Mouse (Mus musculus): ENCODE results near the gene Zfp408. TPM values are rescaled to one million over a fixed set of nuclear protein-coding genes. Genes with fewer than 3 reads are reported as not detected.
"Not testable (repeated sequence)": the region's sequence is repeated elsewhere in the genome, so short reads cannot be mapped to it uniquely, and the experiment has no call there.

The Zfp408 gene
- total RNA-seq, 2 experiments from 2014 or later: 3.6 to 7.1 TPM

DNA sequence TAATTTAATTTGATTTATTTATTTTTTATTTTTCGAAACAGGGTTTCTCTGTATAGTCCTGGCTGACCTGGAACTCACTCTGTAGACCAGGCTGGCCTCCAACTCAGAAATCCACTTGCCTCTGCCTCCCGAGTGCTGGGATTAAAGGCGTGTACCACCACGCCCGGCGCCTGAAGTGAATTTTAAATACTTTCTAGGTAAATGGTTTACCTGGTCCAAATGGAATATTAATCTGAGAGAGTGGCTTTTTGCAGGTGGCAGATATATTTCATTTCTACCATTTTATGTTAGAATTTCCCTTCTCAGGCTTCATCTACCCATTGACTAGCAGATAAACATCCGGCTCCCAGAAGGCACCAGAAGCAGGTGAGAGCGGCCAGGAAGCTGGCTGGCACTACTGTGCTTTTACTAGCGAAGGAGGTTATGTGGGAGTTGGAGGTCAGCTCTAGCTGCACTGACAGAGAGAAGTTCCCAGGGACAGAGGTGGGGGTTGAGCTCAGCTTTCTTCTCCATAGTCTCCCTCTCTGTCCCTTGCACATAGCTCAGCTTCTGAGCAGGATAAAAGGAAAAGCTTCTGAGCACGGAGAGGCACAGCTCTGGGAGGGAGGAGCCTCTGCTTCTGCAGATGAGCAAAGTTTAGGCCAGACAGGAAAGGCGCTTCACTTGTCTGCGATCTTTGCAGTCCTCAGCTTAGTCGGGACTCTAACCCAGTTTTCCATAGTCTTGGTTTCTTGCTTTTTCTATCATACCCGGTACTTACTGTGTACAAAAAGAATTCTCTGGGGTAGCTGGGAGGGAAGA lies 2.1 kb upstream of the Zfp408 start:
- no peak for ATAC-seq (ENCODE audit: poor library complexity, severe bottlenecking)

DNA sequence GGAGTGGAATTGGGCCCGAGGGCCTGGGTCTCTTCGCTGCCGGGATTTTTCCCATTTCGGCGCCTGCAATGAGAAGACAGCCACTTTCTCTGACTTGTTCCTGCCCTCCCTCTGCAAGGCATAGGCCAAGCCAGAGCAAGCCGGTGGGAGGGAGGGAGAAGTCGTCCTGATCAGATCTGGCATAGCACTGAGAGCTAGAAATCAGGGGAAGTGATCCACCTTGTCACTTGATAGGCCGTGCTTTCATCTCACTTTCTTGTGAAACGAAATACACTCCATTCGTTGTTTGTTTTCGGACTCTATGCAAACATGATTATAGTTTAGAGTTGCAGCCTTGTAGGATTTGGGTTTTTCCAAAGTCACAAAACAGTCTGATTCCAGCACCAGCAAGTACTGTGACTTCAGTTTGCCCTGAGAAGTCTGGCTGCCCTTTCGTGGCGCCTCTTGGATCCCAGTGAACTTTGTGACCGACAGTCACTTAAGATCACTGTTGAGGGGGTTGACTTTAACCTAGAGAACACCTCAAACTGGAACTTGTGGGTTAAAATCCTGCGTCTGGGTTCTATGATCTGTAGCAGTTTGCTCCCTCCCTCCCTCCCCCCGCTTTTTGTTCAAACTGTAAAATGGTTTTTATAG lies 887 bp upstream of the Zfp408 start:
- peak; percentile 31 for ATAC-seq (ENCODE audit: poor library complexity, severe bottlenecking)

DNA sequence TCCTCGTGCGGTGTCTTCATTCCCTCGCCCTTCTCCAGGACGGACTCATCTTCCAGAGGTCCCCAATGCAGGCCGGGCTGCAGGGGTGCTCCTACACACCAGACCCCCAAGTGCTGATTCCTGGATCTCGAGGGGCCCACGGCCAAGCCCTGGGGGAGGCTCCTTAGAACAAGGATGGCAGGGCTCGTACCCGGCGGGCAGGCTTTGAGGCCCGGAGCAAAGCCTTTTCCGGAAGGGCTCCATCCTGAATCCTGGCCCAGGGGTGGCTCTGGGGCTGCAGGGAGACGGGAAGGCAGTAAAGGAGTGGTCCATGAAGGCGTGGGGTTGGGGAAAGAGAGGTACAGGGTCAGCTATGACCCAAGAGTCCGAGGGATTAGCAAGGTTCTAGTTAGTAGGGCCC lies 439 bp downstream of the Zfp408 start:
- ATAC-seq (ENCODE audit: poor library complexity, severe bottlenecking): no peak

DNA sequence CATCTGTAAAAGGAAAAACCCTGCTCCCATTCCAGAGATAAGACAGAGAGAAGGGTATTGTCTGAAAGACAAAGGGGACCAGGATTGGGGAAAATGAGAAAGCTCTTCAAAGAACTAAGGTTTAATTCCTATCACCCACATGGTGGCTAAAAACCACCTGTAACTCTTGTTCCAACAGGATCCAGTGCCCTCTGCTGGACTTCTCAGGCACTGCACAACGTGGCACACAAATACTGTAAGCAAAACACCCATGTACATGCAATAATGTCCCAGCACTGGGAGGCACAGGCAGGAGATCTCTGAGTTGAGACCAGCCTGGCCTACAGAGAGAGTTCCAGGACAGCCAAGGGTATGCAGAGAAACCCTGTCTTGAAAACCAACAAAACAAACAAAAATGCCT lies 2.9 kb downstream of the Zfp408 start:
- ATAC-seq (ENCODE audit: poor library complexity, severe bottlenecking): no peak

DNA sequence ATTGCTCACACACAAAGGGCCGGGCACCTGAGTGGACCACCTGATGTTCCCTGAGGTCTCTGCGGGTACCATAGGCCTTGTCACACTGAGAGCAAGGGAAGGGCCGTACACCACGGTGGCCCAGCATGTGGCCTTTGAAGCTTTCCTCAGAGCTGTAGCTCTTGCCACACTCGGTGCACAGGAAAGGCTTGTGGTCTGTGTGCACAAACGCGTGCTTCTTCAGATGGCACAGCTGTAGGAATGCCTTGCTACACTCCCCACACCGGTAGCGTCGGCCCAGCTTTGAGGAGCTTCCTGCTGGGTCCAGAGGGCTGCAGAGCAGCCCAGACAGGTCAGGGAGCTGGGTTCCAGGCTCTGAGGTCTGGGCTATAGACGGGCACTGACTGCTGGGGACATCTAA lies 3.8 kb downstream of the Zfp408 start:
- ATAC-seq (ENCODE audit: poor library complexity, severe bottlenecking): peak; percentile 34

DNA sequence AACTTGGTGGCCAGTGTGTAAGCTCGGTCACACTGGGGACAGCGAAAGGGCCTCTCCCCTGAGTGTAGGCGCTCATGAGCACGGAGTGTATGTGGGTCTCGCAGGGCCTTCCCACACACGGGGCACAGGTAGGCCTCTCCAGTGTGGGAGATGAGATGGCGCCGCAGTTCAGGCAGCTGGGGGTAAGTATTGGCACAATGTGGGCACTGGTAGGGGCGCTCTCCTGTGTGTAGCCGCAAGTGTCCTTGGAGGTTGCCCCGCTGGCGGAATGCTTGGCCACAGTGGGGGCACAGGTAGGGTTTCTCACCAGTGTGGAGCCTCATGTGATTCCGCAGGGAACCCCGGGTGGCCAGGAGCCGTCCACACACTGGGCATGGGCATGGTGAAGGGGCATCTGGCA lies 4.2 kb downstream of the Zfp408 start:
- ATAC-seq (ENCODE audit: poor library complexity, severe bottlenecking): no peak

DNA sequence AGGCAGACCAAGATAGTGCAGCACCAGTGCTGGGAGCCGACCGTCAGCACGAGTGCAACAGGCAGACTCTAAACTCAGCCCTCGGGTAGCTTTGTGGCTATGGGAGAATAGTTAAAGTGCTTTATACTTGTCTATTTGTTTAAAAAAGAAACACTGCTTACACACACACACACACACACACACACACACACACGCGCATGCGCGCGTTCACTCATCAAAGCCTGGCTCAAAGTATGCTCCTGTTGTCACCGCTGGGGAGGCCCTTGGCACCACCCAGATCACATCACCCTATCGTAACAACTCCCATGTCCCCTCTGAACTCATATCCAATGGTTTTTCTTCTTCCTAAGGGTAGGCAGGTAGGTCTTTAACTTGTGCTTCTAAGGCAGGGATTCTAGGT lies 5.6 kb downstream of the Zfp408 start:
- ATAC-seq (ENCODE audit: poor library complexity, severe bottlenecking): no peak

DNA sequence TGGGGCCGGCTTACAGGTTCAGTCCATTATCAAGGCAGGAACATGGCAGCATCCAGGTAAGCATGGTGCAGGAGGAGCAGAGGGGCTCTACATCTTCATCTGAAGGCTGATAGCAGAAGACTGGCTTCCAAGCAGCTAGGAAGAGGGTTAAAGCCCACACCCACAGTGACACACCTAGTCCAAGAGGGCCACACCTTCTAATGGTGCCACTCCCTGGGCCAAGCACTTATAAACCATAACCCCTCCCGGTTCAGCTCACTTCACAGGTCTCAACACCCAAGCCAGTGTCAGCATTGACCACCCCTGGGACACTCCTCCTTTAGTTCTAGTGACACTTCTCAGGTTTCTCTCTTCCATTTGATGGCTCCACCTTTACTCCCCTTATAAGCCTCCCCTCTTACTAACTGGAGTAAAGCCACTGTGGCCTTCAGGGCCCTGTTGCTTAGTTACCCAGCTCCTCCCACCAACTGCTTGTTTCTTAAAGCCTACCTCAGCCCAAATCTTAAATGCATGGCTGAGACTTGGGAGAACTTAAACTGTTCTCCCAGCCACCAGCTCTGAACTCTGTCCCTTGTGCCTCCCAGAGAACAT lies 6.7 kb downstream of the Zfp408 start:
- no peak for ATAC-seq (ENCODE audit: poor library complexity, severe bottlenecking)

DNA sequence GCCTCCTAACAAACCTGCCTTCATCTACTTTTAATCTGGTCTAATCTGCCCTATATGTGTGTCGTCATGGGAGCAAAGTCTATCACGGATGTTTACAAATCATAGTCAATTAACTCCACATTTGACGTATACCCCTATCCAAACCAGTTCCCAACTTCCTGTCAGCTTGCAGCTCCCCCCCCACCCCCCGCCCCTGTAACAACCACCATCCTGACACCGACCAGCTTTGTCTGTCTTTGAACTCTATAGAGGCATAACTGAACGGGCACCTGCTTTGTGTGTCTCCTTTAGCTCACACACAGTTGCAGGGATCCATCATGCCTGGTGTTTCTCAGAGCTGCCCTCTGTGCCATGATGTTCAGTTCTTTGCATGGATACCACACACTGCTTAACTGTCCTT lies 10.7 kb downstream of the Zfp408 start:
- no peak for ATAC-seq (ENCODE audit: poor library complexity, severe bottlenecking)

DNA sequence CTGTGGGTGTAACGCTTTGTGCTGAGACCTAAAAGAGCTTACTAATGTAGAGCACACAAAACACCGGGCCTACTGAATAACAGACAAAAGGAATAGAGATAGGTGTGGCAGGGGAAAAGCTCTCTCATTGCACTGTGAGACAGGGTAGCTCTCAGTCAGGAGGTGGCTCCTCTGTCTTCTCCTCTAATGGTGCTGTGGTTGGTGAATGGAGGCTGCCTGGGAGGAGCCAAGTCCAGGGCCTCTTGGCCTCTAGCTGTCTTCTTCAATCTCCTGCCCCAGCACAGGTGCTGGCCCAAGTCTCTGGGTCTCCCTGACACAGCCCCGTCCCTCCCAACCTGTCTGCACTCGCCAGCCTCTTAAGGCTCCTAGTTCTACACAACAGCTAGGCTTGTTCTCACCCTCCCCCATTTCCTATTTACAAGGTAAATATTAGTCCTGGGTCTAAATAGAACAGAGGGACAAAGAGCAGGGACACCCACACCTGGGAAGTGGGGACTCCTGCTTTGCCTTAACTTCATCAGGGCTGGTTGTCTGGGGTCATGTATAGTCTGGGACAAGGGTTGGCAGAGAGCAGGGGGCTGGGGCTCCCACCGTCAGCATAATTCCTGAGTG lies 12.8 kb downstream of the Zfp408 start:
- ATAC-seq (ENCODE audit: poor library complexity, severe bottlenecking): no peak

DNA sequence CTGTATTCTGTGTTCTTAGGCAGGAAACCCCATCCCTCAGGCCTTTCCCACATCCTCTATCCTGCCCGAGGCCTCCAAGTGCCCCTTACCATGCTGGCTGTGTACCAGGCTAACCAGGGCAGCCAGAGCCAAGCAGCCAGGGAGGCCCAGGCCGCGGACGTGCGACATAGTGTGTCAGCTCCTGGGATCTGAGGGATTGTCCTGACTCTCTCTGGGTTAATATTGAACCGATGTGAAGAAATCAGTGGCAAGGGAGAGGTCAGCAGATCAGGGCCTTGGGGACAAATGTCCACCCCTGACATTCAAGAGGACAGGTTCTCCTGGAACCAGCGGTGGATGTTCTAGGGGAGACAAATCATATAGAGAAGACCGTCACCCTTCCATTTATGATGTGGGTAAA lies 13.4 kb downstream of the Zfp408 start, which contains the start of gene F2:
F2 (minus strand) TSS at position 186 of the 400 bp plus-strand sequence.
- no peak for ATAC-seq (ENCODE audit: poor library complexity, severe bottlenecking)

DNA sequence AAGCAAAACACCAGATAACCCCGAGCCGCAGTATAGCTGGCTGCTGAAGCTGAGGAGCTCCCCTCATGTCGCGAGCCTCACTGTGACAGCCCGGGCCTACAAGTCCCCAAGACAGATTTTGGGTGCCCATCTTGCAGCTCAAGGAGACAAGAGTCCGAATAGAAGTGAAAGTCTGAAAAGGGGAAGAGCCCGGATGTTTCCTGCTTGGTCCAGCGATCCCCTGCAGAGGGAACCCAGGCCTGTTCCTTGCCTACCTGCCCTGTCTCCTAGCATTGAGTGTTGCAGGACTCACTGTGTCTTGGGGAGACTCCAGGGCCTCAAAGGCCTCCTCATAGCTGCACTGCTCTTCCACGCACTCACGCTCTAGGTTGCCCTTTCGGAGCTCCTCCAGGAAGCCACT lies 14.1 kb downstream of the Zfp408 start:
- peak; percentile 43; the same call in 1 of the 2 replicates for ATAC-seq (ENCODE audit: poor library complexity, severe bottlenecking)

DNA sequence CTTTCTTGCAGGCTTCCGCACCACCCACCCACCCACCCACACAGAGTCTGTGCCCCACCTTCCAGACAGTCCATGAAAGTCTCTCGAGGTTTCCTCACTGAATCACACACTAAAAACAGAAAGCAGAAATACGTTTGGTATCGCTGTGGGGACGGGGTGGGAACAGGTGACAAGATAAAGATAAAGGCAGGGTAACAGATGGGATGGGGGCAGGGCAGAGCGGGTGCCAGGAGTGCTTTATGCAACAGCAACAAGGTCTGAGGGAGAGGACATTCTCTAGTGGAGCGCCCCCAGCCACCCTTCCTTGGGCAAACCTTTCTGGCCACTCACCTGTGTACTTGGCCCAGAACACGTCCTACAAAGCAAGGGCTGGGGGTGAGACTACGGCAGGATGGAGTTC lies 14.8 kb downstream of the Zfp408 start:
- ATAC-seq (ENCODE audit: poor library complexity, severe bottlenecking): peak; percentile 33; the same call in 1 of the 2 replicates

DNA sequence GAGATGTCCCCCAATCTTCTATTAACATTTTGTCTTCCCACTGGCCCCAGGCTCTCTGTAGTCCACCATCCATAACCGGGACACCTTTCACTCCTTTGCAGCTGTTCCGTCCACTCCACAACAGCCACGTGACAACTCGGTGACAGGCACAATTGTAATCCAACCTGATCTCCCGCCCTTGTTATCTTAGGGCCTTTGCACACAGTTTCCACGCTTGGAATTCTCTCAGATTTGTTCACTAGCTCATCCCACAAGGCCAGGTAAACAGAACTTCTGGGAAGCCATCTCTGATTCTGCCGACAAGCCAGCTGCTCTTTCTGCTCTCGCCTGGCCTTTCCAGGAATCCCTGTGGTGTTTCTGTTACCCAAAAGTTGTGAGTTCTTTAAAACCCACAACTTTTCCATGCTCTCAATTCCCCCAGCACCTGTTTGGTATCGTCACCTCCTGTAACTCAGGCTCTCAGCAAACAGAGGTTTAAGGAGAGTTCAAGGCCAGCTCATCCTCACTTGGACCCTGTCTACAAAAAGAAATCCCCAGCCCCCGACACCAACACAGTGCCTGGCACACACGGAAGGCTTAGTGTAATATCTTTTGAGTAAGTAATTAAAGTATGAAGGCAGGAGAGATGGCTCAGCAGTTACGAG lies 16.1 kb downstream of the Zfp408 start:
- no peak for ATAC-seq (ENCODE audit: poor library complexity, severe bottlenecking)

DNA sequence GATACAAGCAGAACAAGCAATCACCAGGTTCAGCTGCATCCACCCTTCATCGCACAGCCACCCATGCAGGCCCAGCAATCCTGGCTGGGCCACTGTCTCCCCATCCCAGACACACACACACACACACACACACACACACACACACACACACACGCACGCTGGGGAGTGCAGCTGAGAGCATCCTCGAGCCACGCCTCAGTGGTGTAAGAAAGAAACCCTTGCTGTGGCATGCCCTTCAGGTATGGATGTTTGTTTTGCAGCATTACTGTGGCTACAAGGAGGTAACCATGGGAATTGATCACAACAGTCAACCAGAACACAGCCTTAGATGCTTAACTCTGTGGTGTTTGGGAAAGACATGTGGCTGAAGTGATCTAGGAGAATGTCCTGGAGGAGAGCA lies 17.3 kb downstream of the Zfp408 start:
- no peak for ATAC-seq (ENCODE audit: poor library complexity, severe bottlenecking)

DNA sequence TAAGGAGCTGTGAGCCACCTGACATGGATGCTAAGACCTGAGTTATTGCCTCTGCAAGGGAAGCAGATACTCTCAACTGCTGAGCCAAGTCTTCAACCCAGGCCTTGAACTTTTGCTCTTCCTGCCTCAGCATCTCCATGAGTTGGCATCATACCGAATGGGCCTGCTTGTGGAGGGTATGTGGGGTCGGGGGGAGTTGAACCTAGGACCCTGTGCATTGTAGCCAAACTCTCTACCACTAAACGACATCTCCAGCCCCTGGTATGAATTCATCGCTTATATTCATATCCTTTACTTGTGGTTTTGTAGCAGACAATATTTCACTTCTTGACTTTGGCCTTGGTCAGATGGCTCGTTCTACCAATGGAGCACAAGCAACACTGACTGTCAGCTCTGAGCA lies 17.8 kb downstream of the Zfp408 start:
- ATAC-seq (ENCODE audit: poor library complexity, severe bottlenecking): no peak

DNA sequence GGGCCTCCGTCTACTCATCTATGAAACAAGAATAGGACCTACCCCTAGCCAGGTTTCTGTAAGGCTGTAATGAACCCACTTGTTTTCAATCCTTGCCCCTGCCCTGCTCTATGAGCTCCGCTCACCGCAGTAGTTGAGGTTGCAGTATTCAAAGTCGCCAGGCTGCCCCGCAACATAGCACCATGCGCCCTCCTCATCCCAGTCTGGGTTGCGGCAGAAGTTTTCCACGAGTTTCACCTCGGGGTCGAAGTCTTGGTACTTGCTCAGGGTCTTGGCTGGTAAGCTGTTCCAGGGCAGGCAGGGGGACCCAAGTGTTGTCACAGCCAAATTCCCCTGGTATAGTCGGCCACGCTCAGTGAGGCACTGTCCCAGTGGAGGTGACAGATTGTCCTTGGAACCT lies 19.2 kb downstream of the Zfp408 start:
- ATAC-seq (ENCODE audit: poor library complexity, severe bottlenecking): no peak

DNA sequence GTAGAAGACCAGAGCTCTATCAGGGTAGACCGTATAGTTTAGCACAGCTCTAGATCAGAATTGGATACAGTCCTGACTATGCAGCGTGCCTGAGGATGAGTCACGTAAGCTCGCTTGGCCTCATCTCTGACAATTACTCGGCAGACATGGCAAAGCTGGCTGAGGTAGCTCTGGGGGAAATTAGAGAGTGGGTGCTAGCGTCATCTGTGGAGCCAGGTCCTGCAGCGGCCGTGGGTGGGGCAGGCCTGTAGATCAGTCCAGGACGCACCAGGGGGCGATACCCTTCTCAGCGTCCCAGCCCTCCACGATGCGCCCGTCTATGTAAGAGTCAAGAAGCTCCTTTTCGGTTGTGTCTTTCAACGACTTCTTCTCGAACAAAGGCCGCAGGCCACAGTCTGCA lies 19.9 kb downstream of the Zfp408 start:
- ATAC-seq (ENCODE audit: poor library complexity, severe bottlenecking): no peak

DNA sequence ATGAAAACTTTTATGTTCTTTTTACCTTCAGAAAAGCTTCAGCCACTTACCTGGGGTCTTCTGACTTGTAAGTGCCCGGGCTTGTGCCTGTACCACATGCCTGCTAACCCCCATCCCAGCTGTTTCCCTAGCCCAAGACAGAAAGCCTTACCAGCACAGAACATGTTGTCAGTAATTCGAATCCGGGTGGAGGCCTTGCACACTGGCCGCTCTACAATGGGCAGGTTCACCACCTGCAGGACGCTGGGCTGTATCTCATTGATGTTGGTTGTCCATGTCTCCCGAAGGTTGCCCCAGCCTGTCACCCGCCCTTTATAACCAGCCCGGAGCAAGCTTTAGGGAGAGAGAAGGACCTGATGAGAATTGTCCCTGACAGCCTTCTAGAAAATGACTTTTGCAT lies 21.4 kb downstream of the Zfp408 start:
- ATAC-seq (ENCODE audit: poor library complexity, severe bottlenecking): no peak

DNA sequence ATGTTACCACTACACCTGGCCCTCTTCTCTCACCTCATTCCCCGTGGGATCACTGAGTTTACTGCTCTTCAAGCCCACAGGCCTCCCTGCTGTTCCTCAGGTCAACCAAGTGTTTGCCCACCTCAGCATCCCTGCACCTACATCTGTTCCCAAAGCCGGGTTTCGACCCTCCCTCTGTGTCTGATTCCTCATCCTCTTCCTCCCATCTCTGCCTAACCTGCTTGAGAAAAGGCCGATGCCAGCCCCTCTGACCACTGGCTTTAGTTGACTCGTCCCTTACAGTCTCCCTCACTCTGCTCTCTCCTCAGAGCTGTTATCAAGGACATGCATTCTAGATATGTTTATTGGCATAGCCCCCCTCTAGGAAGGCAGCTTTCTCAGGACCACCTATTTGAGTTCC lies 22.1 kb downstream of the Zfp408 start:
- ATAC-seq (ENCODE audit: poor library complexity, severe bottlenecking): no peak

DNA sequence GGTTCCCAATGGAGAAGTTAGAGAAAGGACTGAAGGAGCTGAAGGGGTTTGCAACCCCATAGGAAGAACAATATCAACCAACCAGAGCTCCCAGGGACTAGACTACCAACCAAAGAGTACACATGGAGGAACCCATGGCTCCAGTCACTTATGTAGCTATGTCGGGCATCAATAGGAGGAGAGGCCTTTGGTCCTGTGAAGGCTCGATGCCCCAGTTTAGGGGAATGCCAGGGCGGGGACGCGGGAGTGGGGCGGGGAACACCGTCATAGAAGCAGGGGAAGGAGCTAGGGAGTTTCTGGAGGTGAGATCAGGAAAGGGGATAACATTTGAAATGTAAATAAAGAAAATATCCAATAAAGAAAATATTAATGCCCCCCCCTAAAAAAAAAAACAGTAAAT lies 26.2 kb downstream of the Zfp408 start:
- not testable (repeated sequence) for ATAC-seq (ENCODE audit: poor library complexity, severe bottlenecking)
